1 mouse cellular context compared by ENCODE assay signal in the genomic region with DNA sequence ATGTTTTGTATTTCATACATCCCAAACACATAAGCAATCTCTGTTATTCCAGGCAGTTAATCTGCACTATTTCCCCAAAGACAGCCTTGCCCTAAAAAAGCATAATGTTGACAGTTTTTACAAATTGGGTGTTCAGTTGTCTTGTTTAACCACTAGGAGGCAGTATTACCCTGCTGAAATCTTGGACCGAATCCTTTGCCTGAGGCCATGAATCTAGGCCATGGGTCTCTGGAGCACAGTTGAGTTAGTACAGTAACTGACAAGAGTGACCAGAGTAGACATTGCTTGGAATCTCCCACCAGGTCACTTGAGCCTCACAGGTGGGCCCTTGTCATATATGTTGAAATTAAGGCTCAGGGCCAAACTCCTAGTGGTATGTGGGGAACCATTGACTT.
TF ChIP-seq lines count a peak whose summit lies in the region.

No protein-coding gene starts in this region.

TF ChIP-seq in MEL, 35 proteins besides CTCF, POLR2A, EP300 and RAD21 (continued from another document):
- no peak for TF ChIP-seq MYB (IDR thresholded peaks at IDR 0.05; ENCODE audit: low read depth, low read length)
TF ChIP-seq in MEL: peak in this region for 3.
